Mouse (Mus musculus) lung, adult 2 months (tissue): ENCODE data around the gene Bves. TPM values are rescaled to one million over a fixed set of nuclear protein-coding genes. Genes with fewer than 3 reads are reported as not detected.

Experiments
- DNase-seq: peaks from one replicate; pipeline ENCODE4 v3.0.0; 2022
- H3K4me1 ChIP-seq: fragments of 200-500 bp; 2 replicates; pipeline ENCODE4 v1.6.1; 2011; ENCODE audit warnings: low read length; ENCODE audit not compliant: control insufficient read depth, insufficient read depth
- H3K4me3 ChIP-seq: fragments of 200-500 bp; replicated peaks from 2 replicates; pipeline ENCODE3; 2011; ENCODE audit warnings: low read depth, mild to moderate bottlenecking, control low read depth, low read length; ENCODE audit errors: extremely low read depth
- CTCF ChIP-seq: fragments of 200-500 bp; IDR thresholded peaks from 2 replicates; pipeline ENCODE4 v1.5.1; 2011; ENCODE audit warnings: mild to moderate bottlenecking, low read length, control low read depth; ENCODE audit not compliant: insufficient read depth
- POLR2A ChIP-seq: fragments of 200-500 bp; IDR thresholded peaks from 2 replicates; pipeline ENCODE4 v1.6.1; 2011; ENCODE audit warnings: low read depth, mild to moderate bottlenecking, control low read depth, low read length, borderline replicate concordance; ENCODE audit errors: extremely low read depth
- WGBS: fragments of 180-500 bp; shearing (Covaris S2); methylation state at CpG from one replicate; pipeline ENCODE4 v1.1.7; 2018; 5-methylcytosine and 5-hydroxymethylcytosine counted together
- polyA plus RNA-seq: library from polyadenylated mRNA; depleted of rRNA; stranded (reverse); fragments of >200 nt; gene quantifications from 2 replicates; pipeline ENCODE4 v1.2.3, GENCODE M21; 2012; rRNA removed

Gene Bves
- polyA plus RNA-seq, 1 experiment = 2.0 TPM

- H3K4me1 ChIP-seq = no peaks in the 10 kb centered on the region
- H3K4me3 ChIP-seq = no peak overlapping the region
- no peak for TF ChIP-seq POLR2A
- no peak for TF ChIP-seq CTCF
- DNase-seq = no peak
Observed at GRCm38 (mm10) chr10:45381937-45382636, 46.5 kb downstream of the Bves start.

GRCm38 (mm10) chr10:45382637-45382958 lies 47.0 kb downstream of the Bves start:
- no peak for DNase-seq
- TF ChIP-seq CTCF (no peak), POLR2A (no peak)
- H3K4me3 ChIP-seq = no peak overlapping the region
- 65% methylated on average over 3 of the region's 3 CpGs for WGBS
- no peaks in the 10 kb centered on the region for H3K4me1 ChIP-seq

GRCm38 (mm10) chr10:45398211-45398610 lies 62.6 kb downstream of the Bves start:
- 72% methylated on average over 1 of the region's 1 CpGs for WGBS

GRCm38 (mm10) chr10:45399702-45400243 lies 64.2 kb downstream of the Bves start:
- Histone ChIP-seq H3K4me3 (no peak overlapping the region), H3K4me1 (no peaks in the 10 kb centered on the region)
- TF ChIP-seq POLR2A = no peak
- no peak for TF ChIP-seq CTCF
- DNase-seq = no peak
- WGBS = 71% methylated on average over 7 of the region's 7 CpGs

More at GRCm38 (mm10) chr10:45398211-45398610, 62.6 kb downstream of the Bves start:
- TF ChIP-seq POLR2A (no peak), CTCF (no peak)
- DNase-seq = no peak
- H3K4me1 ChIP-seq = no peaks in the 10 kb centered on the region
- no peak overlapping the region for H3K4me3 ChIP-seq

GRCm38 (mm10) chr10:45410624-45411341 lies 75.2 kb downstream of the Bves start:
- TF ChIP-seq CTCF (no peak), POLR2A (no peak)
- no peaks in the 10 kb centered on the region for H3K4me1 ChIP-seq
- DNase-seq = no peak
- H3K4me3 ChIP-seq = no peak overlapping the region
- 66% methylated on average over 10 of the region's 10 CpGs for WGBS

GRCm38 (mm10) chr10:45411741-45412140 lies 76.2 kb downstream of the Bves start:
- WGBS = 59% methylated on average over 2 of the region's 2 CpGs
- TF ChIP-seq POLR2A (no peak), CTCF (no peak)
- no peak for DNase-seq
- Histone ChIP-seq H3K4me3 (no peak overlapping the region), H3K4me1 (no peaks in the 10 kb centered on the region)

- Histone ChIP-seq H3K4me1 (no peaks in the 10 kb centered on the region), H3K4me3 (no peak overlapping the region)
- no peak for DNase-seq
- 83% methylated on average over 5 of the region's 5 CpGs for WGBS
- TF ChIP-seq CTCF = no peak
- no peak for TF ChIP-seq POLR2A
Observed at GRCm38 (mm10) chr10:45412144-45412543, 76.6 kb downstream of the Bves start.

Other genes with a start within 250 kb of the Bves start
- 4.0 and 8.8 TPM in 2 replicates for gene Popdc3, start 157.7 kb upstream of the Bves start, polyA plus RNA-seq
- not detected in 2 replicates for gene Lin28b, start 150.6 kb downstream of the Bves start, polyA plus RNA-seq
- 7.6 and 11.2 TPM in 2 replicates for gene Hace1, start 242.1 kb downstream of the Bves start, polyA plus RNA-seq